Mouse (Mus musculus) heart, embryonic 11.5 days (tissue): ENCODE measurements around the gene Mrgprf. TPM values are rescaled to one million over a fixed set of nuclear protein-coding genes. Genes with fewer than 3 reads are reported as not detected.

ENCODE experiments used
- ATAC-seq: fragments of 200-750 bp; cut with Nextera tagmentation; replicated peaks from 2 replicates; pipeline ENCODE4 v1.8.0; 2017; ENCODE audit warnings: moderate library complexity; ENCODE audit not compliant: insufficient number of reproducible peaks, low FRiP score, low TSS enrichment
- H3K27ac ChIP-seq: fragments of 300-500 bp; sonication (generic); 2 replicates; pipeline ENCODE4 v1.5.1; 2014; ENCODE audit warnings: mild to moderate bottlenecking, low read depth, low read length
- H3K27me3 ChIP-seq: fragments of 300-500 bp; sonication (generic); 2 replicates; pipeline ENCODE4 v1.6.1; 2014; ENCODE audit warnings: mild to moderate bottlenecking, low read length, mixed read lengths; ENCODE audit not compliant: control insufficient read depth, insufficient read depth
- H3K36me3 ChIP-seq: fragments of 300-500 bp; sonication (generic); 2 replicates; pipeline ENCODE4 v1.6.1; 2014; ENCODE audit warnings: mild to moderate bottlenecking, low read length, moderate library complexity, mixed read lengths; ENCODE audit not compliant: control insufficient read depth, insufficient read depth
- H3K4me1 ChIP-seq: fragments of 300-500 bp; sonication (generic); 2 replicates; pipeline ENCODE4 v1.6.1; 2014; ENCODE audit warnings: low read length; ENCODE audit not compliant: control insufficient read depth, insufficient read depth
- H3K4me2 ChIP-seq: fragments of 300-500 bp; sonication (generic); 2 replicates; pipeline ENCODE4 v1.6.1; 2014; ENCODE audit warnings: mild to moderate bottlenecking, moderate library complexity
- H3K4me3 ChIP-seq: fragments of 300-500 bp; sonication (generic); 2 replicates; pipeline ENCODE4 v1.5.1; 2014; ENCODE audit warnings: low read depth, low read length
- H3K9ac ChIP-seq: fragments of 300-500 bp; sonication (generic); 2 replicates; pipeline ENCODE4 v1.6.1; 2014; ENCODE audit warnings: mild to moderate bottlenecking, low read depth, low read length, moderate library complexity
- H3K9me3 ChIP-seq: fragments of 300-500 bp; sonication (generic); replicated peaks from 2 replicates; pipeline ENCODE4 v1.6.1; 2016; ENCODE audit warnings: low read length; ENCODE audit not compliant: control insufficient read depth
- WGBS: fragments of 180-500 bp; shearing (Covaris S2); extraction: QIAGEN DNeasy Blood & Tissue Kit; methylation state at CpG from one replicate; pipeline ENCODE4 v1.1.7; 2014; ENCODE audit not compliant: insufficient replicate concordance; 5-methylcytosine and 5-hydroxymethylcytosine counted together
- polyA plus RNA-seq: library from polyadenylated mRNA; unstranded; fragments of >200 nt; fragmentation: Nextera tagmentation; extraction: Ambion mirVana; gene quantifications from 2 replicates; pipeline ENCODE4 v1.2.1, GENCODE M21; 2014

Mrgprf gene
- polyA plus RNA-seq, result 0.11 and 0.17 TPM in 2 replicates

DNA sequence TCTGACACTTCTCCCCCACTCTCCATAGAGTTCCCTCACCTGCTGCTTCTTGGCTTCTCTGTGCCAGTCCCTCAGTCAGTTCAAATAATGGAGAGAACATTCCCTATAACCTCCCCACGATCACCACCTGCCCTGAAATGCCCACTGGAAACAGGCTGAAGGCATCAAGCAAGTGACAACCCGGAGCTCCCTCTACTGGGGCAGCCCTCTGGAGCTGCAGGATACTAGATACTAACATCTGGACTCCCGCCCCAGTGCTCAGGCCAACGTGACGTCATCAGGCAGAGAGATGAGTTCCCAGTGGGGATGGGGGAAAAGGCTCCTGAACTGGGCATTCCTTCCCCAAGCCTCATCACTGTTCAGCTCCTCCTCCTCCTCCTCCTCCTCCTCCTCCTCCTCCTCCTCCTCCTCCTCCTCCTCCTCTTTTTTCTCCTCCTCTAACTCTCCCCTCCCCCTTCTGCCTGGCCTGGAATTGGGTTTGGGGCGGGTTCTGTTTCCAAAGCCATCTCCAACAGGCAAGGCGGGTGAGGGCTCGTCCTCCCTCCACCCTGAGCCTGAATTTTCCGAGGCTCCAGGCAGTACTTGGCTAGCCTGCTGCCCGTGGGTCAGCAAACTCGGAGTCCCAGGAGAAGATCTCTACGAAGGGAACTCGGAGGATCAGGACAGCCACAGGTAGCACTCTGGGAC lies at the start of gene Mrgprf:
Gene Mrgprf (plus strand): TSS at position 508 of the 687 bp plus-strand sequence.
- Histone ChIP-seq H3K27me3 (no peaks in the 10 kb centered on the region), H3K27ac (no peak within 1 kb of the TSS), H3K36me3 (no peaks in the 10 kb centered on the region), H3K9ac (no peak within 1 kb of the TSS), H3K4me1 (0 out of 2 replicates have a peak, but pooled peaks cover 4% of the 10 kb centered on the region), H3K4me3 (no peak within 1 kb of the TSS), H3K4me2 (no peak within 1 kb of the TSS), H3K9me3 (no peaks in the 10 kb centered on the region)
- no peak for ATAC-seq
- 27% methylated on average over 10 of the region's 13 CpGs for WGBS

DNA sequence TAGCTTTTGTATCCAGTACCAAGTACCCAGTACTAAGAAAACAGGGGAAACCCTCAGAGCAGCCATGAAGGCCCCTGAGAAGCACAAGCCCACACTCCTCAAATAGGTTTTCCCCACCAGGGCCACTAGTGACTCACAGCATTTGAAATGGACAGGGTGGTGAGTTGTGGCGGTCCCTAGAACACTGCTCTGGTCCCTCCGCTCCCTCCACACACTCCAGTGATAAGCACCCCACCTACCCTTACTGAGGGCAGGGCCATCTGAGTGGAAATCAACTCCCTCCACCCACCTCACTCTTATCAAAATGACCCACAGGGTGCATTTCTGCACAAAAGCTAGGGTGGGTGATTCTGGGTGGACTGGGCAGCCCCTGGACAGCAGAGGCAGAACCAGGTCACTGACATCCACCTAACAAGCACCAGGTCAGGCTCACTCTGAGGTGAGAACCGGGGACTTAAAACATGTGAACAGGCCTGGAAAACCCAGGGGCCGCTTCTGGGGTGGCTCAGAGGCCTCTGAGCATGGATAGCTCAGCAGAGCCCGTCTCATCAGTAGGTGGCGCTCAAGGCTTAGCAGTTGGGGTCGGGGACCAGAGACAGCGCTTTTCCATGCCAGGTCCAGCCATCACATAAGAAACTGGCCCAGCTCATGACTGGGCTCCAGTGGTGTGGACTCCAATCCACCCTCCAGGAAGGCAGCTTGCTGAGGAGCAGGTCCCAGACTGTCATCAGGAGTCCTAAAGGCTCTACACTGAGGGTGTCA lies 47.7 kb upstream of the Mrgprf start:
- H3K4me2 ChIP-seq, result no peak overlapping the region
- H3K4me3 ChIP-seq, result no peak overlapping the region
- no peak overlapping the region for H3K27ac ChIP-seq
- ATAC-seq, result no peak
- no peaks in the 10 kb centered on the region; the same call in 1 of the 2 replicates for H3K4me1 ChIP-seq
- no peaks in the 10 kb centered on the region for H3K9me3 ChIP-seq
- H3K36me3 ChIP-seq, result no peaks in the 10 kb centered on the region
- 21% methylated on average over 8 of the region's 8 CpGs for WGBS
- H3K27me3 ChIP-seq, result no peaks in the 10 kb centered on the region
- no peak overlapping the region for H3K9ac ChIP-seq

DNA sequence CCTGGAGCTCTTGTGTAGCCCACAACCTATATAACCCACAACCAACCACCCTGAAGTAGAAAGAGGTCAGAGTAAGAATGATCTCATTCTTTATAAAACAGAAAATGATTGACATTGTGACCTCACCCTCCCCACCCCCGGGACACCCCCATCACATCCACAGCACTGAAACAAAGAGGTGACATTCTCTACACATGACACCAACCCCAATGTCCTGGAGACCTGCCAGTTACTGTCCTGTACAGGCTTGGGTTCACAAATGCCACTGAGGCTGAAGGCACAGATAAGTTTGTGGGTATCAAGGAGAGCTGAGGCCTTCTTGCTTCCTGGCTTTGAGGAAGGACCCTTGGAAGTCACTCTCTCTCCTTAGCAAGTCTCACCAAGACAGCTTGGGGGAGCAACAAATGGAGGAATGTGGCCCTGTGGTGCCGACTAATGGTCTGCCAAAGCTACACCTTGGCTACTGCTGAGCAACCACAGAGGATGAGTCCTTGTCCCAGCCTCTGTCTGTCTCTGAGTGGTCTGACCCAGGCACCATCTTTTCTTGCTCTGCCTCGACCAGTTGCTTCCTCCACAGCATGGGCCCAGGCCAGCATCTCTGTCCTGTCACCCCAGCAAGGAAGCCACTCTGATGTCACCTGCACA lies 46.5 kb upstream of the Mrgprf start:
- no peaks in the 10 kb centered on the region for H3K36me3 ChIP-seq
- ATAC-seq, result no peak
- H3K9me3 ChIP-seq, result no peaks in the 10 kb centered on the region
- H3K4me3 ChIP-seq, result no peak overlapping the region
- no peak overlapping the region for H3K27ac ChIP-seq
- WGBS, result 46% methylated on average over 3 of the region's 3 CpGs
- H3K9ac ChIP-seq, result no peak overlapping the region
- no peaks in the 10 kb centered on the region for H3K27me3 ChIP-seq
- H3K4me2 ChIP-seq, result no peak overlapping the region
- H3K4me1 ChIP-seq, result no peaks in the 10 kb centered on the region; the same call in 1 of the 2 replicates

DNA sequence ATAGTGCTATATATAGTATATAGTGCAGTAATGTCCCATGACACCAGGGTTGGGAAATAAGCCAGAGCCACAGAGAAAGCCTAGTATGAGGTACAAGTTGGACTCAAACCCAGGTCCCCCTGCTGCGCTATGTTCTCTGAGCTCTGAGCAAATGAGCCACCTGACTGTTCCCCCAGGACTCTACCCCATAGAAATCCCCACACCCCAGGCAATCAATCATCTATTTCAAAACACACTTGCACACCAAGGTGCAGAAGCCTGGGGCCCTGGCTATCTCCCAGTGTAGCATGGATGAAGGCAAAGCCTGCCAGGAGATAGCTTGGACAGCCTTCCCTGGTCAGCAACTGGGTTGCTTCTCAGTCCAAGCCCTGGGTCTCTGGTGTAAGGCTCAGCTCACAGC lies 44.5 kb upstream of the Mrgprf start:
- H3K36me3 ChIP-seq, result peaks cover 4% of the 10 kb centered on the region
- WGBS, result 86% methylated on average over 1 of the region's 1 CpGs
- H3K4me2 ChIP-seq, result no peak overlapping the region
- H3K9me3 ChIP-seq, result no peaks in the 10 kb centered on the region
- H3K4me3 ChIP-seq, result no peak overlapping the region
- no peak overlapping the region for H3K9ac ChIP-seq
- H3K27ac ChIP-seq, result no peak overlapping the region
- H3K4me1 ChIP-seq, result no peaks in the 10 kb centered on the region; the same call in 1 of the 2 replicates
- H3K27me3 ChIP-seq, result no peaks in the 10 kb centered on the region
- ATAC-seq, result no peak

DNA sequence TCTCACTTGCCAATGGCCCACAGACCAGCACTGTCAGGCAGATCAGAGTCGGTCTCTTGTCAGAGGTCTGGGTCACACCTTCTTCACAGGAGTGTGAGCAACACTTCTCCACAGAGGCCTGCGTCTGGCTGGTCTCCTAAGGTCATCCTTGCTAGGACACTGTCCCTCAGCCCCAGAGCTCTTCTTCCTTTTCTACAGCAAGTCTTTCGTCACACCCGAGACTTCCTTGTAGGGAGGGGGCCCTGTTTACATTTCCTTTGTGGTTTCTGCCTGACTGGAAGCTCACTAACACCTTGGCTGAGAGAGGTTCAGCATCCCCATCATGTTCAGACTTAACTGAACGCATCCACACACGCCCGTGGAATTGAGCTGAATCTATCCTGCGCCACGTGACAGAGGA lies 36.4 kb upstream of the Mrgprf start:
- no peaks in the 10 kb centered on the region for H3K9me3 ChIP-seq
- H3K4me2 ChIP-seq, result no peak overlapping the region
- peaks cover 12% of the 10 kb centered on the region for H3K36me3 ChIP-seq
- WGBS, result 63% methylated on average over 9 of the region's 9 CpGs
- H3K4me1 ChIP-seq, result 0 out of 2 replicates have a peak, but pooled peaks cover 3% of the 10 kb centered on the region
- no peak for ATAC-seq
- no peak overlapping the region for H3K27ac ChIP-seq
- H3K27me3 ChIP-seq, result no peaks in the 10 kb centered on the region
- H3K4me3 ChIP-seq, result no peak overlapping the region
- no peak overlapping the region for H3K9ac ChIP-seq

DNA sequence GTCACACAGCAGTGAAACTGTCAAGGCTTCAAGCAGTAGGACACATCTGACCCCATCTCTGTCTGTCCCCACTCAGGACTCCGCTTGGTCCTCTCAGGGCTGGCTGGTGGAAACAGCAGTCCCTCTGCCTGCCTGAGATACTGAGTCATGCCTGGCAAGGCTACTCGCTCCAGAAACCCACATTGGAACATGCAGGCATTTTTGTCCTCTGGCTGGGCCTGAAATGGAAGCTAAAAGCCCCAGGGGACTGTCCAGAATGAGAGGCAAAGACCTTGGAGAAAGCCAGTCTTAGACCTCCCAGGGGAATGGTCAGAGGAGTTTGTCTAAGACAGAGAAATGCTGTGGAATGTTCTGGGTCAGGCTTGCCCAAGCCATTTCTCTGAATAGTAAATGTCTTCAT lies 34.6 kb upstream of the Mrgprf start:
- Histone ChIP-seq H3K4me1 (0 out of 2 replicates have a peak, but pooled peaks cover 3% of the 10 kb centered on the region), H3K9ac (no peak overlapping the region), H3K36me3 (peaks cover 12% of the 10 kb centered on the region), H3K4me3 (no peak overlapping the region), H3K4me2 (no peak overlapping the region), H3K27me3 (no peaks in the 10 kb centered on the region), H3K27ac (no peak overlapping the region), H3K9me3 (no peaks in the 10 kb centered on the region)
- no peak for ATAC-seq
- 71% methylated on average over 2 of the region's 2 CpGs for WGBS

DNA sequence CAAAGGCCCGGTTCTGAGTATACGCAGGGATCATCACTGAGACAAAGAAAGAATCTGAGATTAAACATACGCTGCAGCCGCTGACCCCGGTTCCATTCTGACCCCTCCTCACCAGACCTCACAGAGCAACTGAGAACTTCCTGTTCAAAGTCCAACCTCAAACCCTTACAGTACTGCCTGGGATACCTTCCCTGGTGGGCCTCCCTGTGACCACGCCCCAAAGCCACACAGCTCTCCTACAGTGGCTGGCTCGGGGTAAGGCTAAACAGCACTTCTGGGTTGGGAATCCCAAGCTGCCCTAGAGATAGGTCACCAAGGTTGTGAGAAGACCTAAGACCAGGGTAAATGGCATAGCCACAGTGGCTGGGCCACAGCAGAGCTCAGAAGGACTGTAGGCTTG lies 31.7 kb upstream of the Mrgprf start:
- Histone ChIP-seq H3K4me1 (0 out of 2 replicates have a peak, but pooled peaks cover 3% of the 10 kb centered on the region), H3K9ac (no peak overlapping the region), H3K27me3 (no peaks in the 10 kb centered on the region), H3K4me3 (no peak overlapping the region), H3K4me2 (no peak overlapping the region), H3K27ac (no peak overlapping the region), H3K9me3 (no peaks in the 10 kb centered on the region), H3K36me3 (peaks cover 26% of the 10 kb centered on the region)
- ATAC-seq, result no peak
- 88% methylated on average over 7 of the region's 7 CpGs for WGBS

DNA sequence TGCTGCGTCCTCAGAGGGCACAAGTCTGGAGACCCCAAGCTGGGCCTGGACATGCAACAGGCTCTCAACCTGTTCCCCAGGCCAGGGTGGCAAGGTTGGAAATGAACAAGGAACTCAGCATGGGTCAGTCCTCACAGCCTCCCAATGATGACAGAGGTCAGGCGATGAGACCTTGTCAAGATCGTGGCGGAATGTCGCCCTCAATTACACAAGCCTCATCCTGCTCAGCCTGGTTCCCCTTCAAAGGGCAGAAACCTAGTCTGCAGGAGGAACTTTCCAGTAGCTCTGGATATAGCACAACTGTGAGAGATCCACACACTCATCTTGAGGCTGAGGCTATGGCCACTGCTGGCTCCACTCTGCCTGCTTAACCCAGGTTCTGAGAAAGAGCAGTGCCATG lies 29.7 kb upstream of the Mrgprf start:
- Histone ChIP-seq H3K4me1 (no peaks in the 10 kb centered on the region), H3K27me3 (no peaks in the 10 kb centered on the region), H3K9me3 (no peaks in the 10 kb centered on the region), H3K36me3 (peaks cover 28% of the 10 kb centered on the region), H3K9ac (no peak overlapping the region), H3K4me2 (no peak overlapping the region), H3K27ac (no peak overlapping the region), H3K4me3 (no peak overlapping the region)
- WGBS, result 74% methylated on average over 5 of the region's 5 CpGs
- ATAC-seq, result no peak
